Comparison of ENCODE assay signal across 9 mouse cellular contexts in genomic region chr7:122065656-122066055, GRCm38 (mm10). TPM values are rescaled to one million over a fixed set of nuclear protein-coding genes. Genes with fewer than 3 reads are reported as not detected.
DNase-seq lines count a peak whose midpoint lies in the region; ATAC-seq and TF ChIP-seq lines count a peak whose summit lies in the region.
"Had no signal": no experiment of that assay in that cellular context is flagged by ENCODE, and none has a peak within 500 bp of the region (broad histone marks: within the 10 kb centered on the region; RNA-seq: fewer than 3 reads in every experiment).

No protein-coding gene starts in this region.

- no peaks in the 10 kb centered on the region for H3K9me3 ChIP-seq in hindbrain, embryonic 10.5 days
- no peaks in the 10 kb centered on the region for H3K9me3 ChIP-seq in hindbrain, embryonic 11.5 days (ENCODE audit: control insufficient read depth, low read length)
- H3K9me3 ChIP-seq in MEL (replicated peaks; ENCODE audit: insufficient read depth, low read length): no peaks in the 10 kb centered on the region
- H3K9me3 ChIP-seq in hindbrain, embryonic 12.5 days (replicated peaks): no peaks in the 10 kb centered on the region

- H3K79me2 ChIP-seq in MEL (ENCODE audit: control insufficient read depth, insufficient read depth, low read length, poor library complexity) (peaks cover 30% of the 10 kb centered on the region), macrophage (ENCODE audit: inconsistent target) (peaks cover 30% of the 10 kb centered on the region)

- peaks cover 46% of the 10 kb centered on the region for H3K36me3 ChIP-seq in hindbrain, embryonic 10.5 days
- 0 out of 2 replicates have a peak, but pooled peaks cover 3% of the 10 kb centered on the region for H3K36me3 ChIP-seq in hindbrain, embryonic 11.5 days (ENCODE audit: control insufficient read depth, insufficient read depth, low read length)
- H3K36me3 ChIP-seq in MEL (ENCODE audit: control insufficient read depth in 1 of 2, insufficient read depth in 2 of 2, low read length in 2 of 2) (peaks cover 6 to 22% of the 10 kb centered on the region in 2 experiments), macrophage (ENCODE audit: inconsistent target) (no peaks in the 10 kb centered on the region)
- peaks cover 12% of the 10 kb centered on the region for H3K36me3 ChIP-seq in hindbrain, embryonic 12.5 days

- H3K4me2 ChIP-seq in hindbrain, embryonic 11.5 days (replicated peaks; ENCODE audit: low read depth, low read length): no peak overlapping the region
- peak overlapping the region; percentile 61 for H3K4me2 ChIP-seq in hindbrain, embryonic 12.5 days (replicated peaks)

- H3K9ac ChIP-seq in hindbrain, embryonic 11.5 days (ENCODE audit: low read depth, low read length): no peak overlapping the region
- peak overlapping the region; percentile 93 for H3K9ac ChIP-seq in MEL (ENCODE audit: control insufficient read depth, low read depth, low read length, poor library complexity, severe bottlenecking)
- H3K9ac ChIP-seq in hindbrain, embryonic 12.5 days: no peak overlapping the region

- DNase-seq in hindbrain, embryonic 10.5 days (ENCODE audit: low spot score): no peak
- DNase-seq in hindbrain, embryonic 11.5 days (ENCODE audit: low spot score): no peak
- no peak for DNase-seq in MEL (ENCODE audit: low read depth, low spot score)
- DNase-seq in right cerebral cortex, postnatal 14 days: no peak
- no peak for DNase-seq in cerebellum, postnatal 14 days
- no peak for DNase-seq in gastrocnemius, adult 8-10 months (ENCODE audit: low spot score in 2 of 2)
- DNase-seq: kidney, adult 9 months had no signal

- 92% methylated on average over 1 of the region's 1 CpGs for WGBS in hindbrain, embryonic 10.5 days
- 79% methylated on average over 1 of the region's 1 CpGs for WGBS in hindbrain, embryonic 11.5 days
- WGBS in hindbrain, embryonic 12.5 days: 74% methylated on average over 1 of the region's 1 CpGs
- 58% methylated on average over 1 of the region's 1 CpGs for WGBS in macrophage (ENCODE audit: missing documents)

- H3K27me3 ChIP-seq in hindbrain, embryonic 10.5 days (ENCODE audit: insufficient read depth, poor library complexity, severe bottlenecking): no peaks in the 10 kb centered on the region
- H3K27me3 ChIP-seq in hindbrain, embryonic 11.5 days (ENCODE audit: control insufficient read depth, insufficient read depth, low read length): no peaks in the 10 kb centered on the region
- no peaks in the 10 kb centered on the region for H3K27me3 ChIP-seq in MEL (ENCODE audit: control insufficient read depth in 1 of 2, insufficient read depth in 2 of 2, low read length in 2 of 2)
- no peaks in the 10 kb centered on the region for H3K27me3 ChIP-seq in hindbrain, embryonic 12.5 days

- no peak for TF ChIP-seq EP300 in MEL (IDR thresholded peaks at IDR 0.05; ENCODE audit: low read depth in 1 of 2, low read length in 2 of 2)

- no peak for TF ChIP-seq RAD21 in MEL (IDR thresholded peaks at IDR 0.05; ENCODE audit: low read depth, low read length)

- H3K27ac ChIP-seq in hindbrain, embryonic 10.5 days: no peak overlapping the region
- H3K27ac ChIP-seq in hindbrain, embryonic 11.5 days (ENCODE audit: low read depth, low read length): no peak overlapping the region
- peak overlapping the region; percentile 59 for H3K27ac ChIP-seq in MEL (ENCODE audit: control insufficient read depth, low read depth, low read length)
- H3K27ac ChIP-seq in hindbrain, embryonic 12.5 days: no peak overlapping the region
- H3K27ac ChIP-seq in macrophage: no peak overlapping the region

- no peak for TF ChIP-seq POLR2A in MEL (IDR thresholded peaks at IDR 0.05; ENCODE audit: control insufficient read depth in 1 of 2, insufficient read depth in 1 of 2, low read depth in 1 of 2, low read length in 2 of 2, poor library complexity in 1 of 2)

- TF ChIP-seq CTCF in MEL (IDR thresholded peaks at IDR 0.05 in 2 of 3, conservative IDR thresholded peaks at IDR 0.05 in 1 of 3; ENCODE audit: control insufficient read depth in 1 of 3, insufficient read depth in 1 of 3, low read depth in 2 of 3, low read length in 3 of 3, poor library complexity in 1 of 3, severe bottlenecking in 1 of 3): no peak

- H3K4me3 ChIP-seq in hindbrain, embryonic 10.5 days: peak overlapping the region; percentile 100
- H3K4me3 ChIP-seq in hindbrain, embryonic 11.5 days (ENCODE audit: low read depth, low read length): no peak overlapping the region
- H3K4me3 ChIP-seq in MEL (ENCODE audit: control insufficient read depth in 1 of 2, insufficient read depth in 1 of 2, low read depth in 2 of 2, low read length in 2 of 2) (peak overlapping the region; percentile 2 to 85; a peak in 3 of 4 replicates), macrophage (ENCODE audit: inconsistent target) (peak overlapping the region; percentile 60; the same call in 1 of the 2 replicates)
- H3K4me3 ChIP-seq in hindbrain, embryonic 12.5 days: 0 out of 2 replicates have a peak overlapping the region, but pooled peaks have one; percentile 99

- no peak for ATAC-seq in hindbrain, embryonic 11.5 days (ENCODE audit: low FRiP score)
- no peak for ATAC-seq in hindbrain, embryonic 12.5 days (ENCODE audit: low FRiP score)

- peaks cover 35% of the 10 kb centered on the region for H3K4me1 ChIP-seq in hindbrain, embryonic 10.5 days (replicated peaks)
- H3K4me1 ChIP-seq in hindbrain, embryonic 11.5 days (replicated peaks; ENCODE audit: control insufficient read depth, insufficient read depth, low read length): no peaks in the 10 kb centered on the region
- peaks cover 5 to 6% of the 10 kb centered on the region in 2 experiments for H3K4me1 ChIP-seq in MEL (ENCODE audit: control insufficient read depth in 1 of 2, insufficient read depth in 2 of 2, low read length in 2 of 2)
- H3K4me1 ChIP-seq in hindbrain, embryonic 12.5 days: peaks cover 32% of the 10 kb centered on the region

RNA-seq across cellular contexts. Expression of gene Ubfd1, which starts 1.3 kb away (rescaled TPM):
- 64.3 and 70.0 TPM in 2 replicates for polyA plus RNA-seq in hindbrain, embryonic 10.5 days (2016; fragmentation: Nextera tagmentation; extraction: Ambion mirVana)
- polyA plus RNA-seq in hindbrain, embryonic 11.5 days (2014; fragmentation: Nextera tagmentation; extraction: Ambion mirVana): 94.1 and 94.5 TPM in 2 replicates
- 29.2 and 31.2 TPM in 2 replicates for total RNA-seq in MEL (2012; rRNA removed)
- 10 to 100 TPM in 1 of 2 experiments, not detected in 1; 33.8 TPM for polyA plus RNA-seq in MEL (2012; ENCODE audit: insufficient read depth in 1 of 2, insufficient read length in 2 of 2, low read depth in 1 of 2, low replicate concordance in 2 of 2, missing spikeins in 1 of 2)
- polyA plus RNA-seq in hindbrain, embryonic 12.5 days (2016; fragmentation: Nextera tagmentation; extraction: Ambion mirVana): 97.3 and 105 TPM in 2 replicates
- total RNA-seq in macrophage (2018; cell fraction: chromatin; rRNA removed): 10 to 100 TPM in 23 of 26 experiments, 1 to 10 TPM in 3; 7.2 to 94.8 (median 32.1) TPM
- total RNA-seq in macrophage (2018; cell fraction: cytosol; rRNA removed): 10 to 100 TPM; 14.5 to 37.8 (median 27.5) TPM
- 10 to 100 TPM; 12.1 to 79.2 (median 27.6) TPM for total RNA-seq in macrophage (2018; cell fraction: nucleus; rRNA removed)
- polyA plus RNA-seq in macrophage (2018): 22.6 to 24.5 TPM (median 23.1 TPM) in 3 replicates
- 10 to 100 TPM; 18.3 to 22.9 (median 21.0) TPM for total RNA-seq in gastrocnemius, adult 8-10 months (2022)

RNA-seq across cellular contexts. Expression of gene Ears2, which starts 1.4 kb away (rescaled TPM):
- polyA plus RNA-seq in hindbrain, embryonic 10.5 days (2016; fragmentation: Nextera tagmentation; extraction: Ambion mirVana): 16.4 and 18.3 TPM in 2 replicates
- 14.5 TPM in 2 replicates for polyA plus RNA-seq in hindbrain, embryonic 11.5 days (2014; fragmentation: Nextera tagmentation; extraction: Ambion mirVana)
- 8.8 and 9.9 TPM in 2 replicates for total RNA-seq in MEL (2012; rRNA removed)
- polyA plus RNA-seq in MEL (2012; ENCODE audit: insufficient read depth in 1 of 2, insufficient read length in 2 of 2, low read depth in 1 of 2, low replicate concordance in 2 of 2, missing spikeins in 1 of 2) (10 to 100 TPM in 1 of 2 experiments, not detected in 1; 12.8 TPM), macrophage (2018) (1.7 to 6.3 TPM (median 2.3 TPM) in 3 replicates)
- 12.7 and 13.5 TPM in 2 replicates for polyA plus RNA-seq in hindbrain, embryonic 12.5 days (2016; fragmentation: Nextera tagmentation; extraction: Ambion mirVana)
- 10 to 100 TPM in 1 of 26 experiments, 1 to 10 TPM in 23, under 1 TPM in 2; 0.74 to 12.3 (median 5.6) TPM for total RNA-seq in macrophage (2018; cell fraction: chromatin; rRNA removed)
- 1 to 10 TPM in 25 of 26 experiments, under 1 TPM in 1; 0.81 to 4.1 (median 2.7) TPM for total RNA-seq in macrophage (2018; cell fraction: cytosol; rRNA removed)
- 10 to 100 TPM in 1 of 26 experiments, 1 to 10 TPM in 23, under 1 TPM in 2; 0.82 to 11.9 (median 4.6) TPM for total RNA-seq in macrophage (2018; cell fraction: nucleus; rRNA removed)
- total RNA-seq in gastrocnemius, adult 8-10 months (2022): 1 to 10 TPM; 6.4 to 9.3 (median 8.0) TPM

RNA-seq across cellular contexts. Expression of gene Ndufab1, which starts 36.0 kb away (rescaled TPM):
- polyA plus RNA-seq in hindbrain, embryonic 10.5 days (2016; fragmentation: Nextera tagmentation; extraction: Ambion mirVana): 765 and 766 TPM in 2 replicates
- 649 and 690 TPM in 2 replicates for polyA plus RNA-seq in hindbrain, embryonic 11.5 days (2014; fragmentation: Nextera tagmentation; extraction: Ambion mirVana)
- 161 and 172 TPM in 2 replicates for total RNA-seq in MEL (2012; rRNA removed)
- polyA plus RNA-seq in MEL (2012; ENCODE audit: insufficient read depth in 1 of 2, insufficient read length in 2 of 2, low read depth in 1 of 2, low replicate concordance in 2 of 2, missing spikeins in 1 of 2) (100 to 1,000 TPM; 119 to 452 TPM), macrophage (2018) (63.3 to 114 TPM (median 85.0 TPM) in 3 replicates)
- polyA plus RNA-seq in hindbrain, embryonic 12.5 days (2016; fragmentation: Nextera tagmentation; extraction: Ambion mirVana): 511 and 556 TPM in 2 replicates
- total RNA-seq in macrophage (2018; cell fraction: chromatin; rRNA removed): 100 to 1,000 TPM in 7 of 26 experiments, 10 to 100 TPM in 19; 24.7 to 173 (median 70.1) TPM
- total RNA-seq in macrophage (2018; cell fraction: cytosol; rRNA removed): 100 to 1,000 TPM in 5 of 26 experiments, 10 to 100 TPM in 21; 66.6 to 149 (median 89.2) TPM
- total RNA-seq in macrophage (2018; cell fraction: nucleus; rRNA removed): 100 to 1,000 TPM in 1 of 26 experiments, 10 to 100 TPM in 25; 20.9 to 109 (median 50.9) TPM
- 100 to 1,000 TPM; 535 to 610 (median 563) TPM for total RNA-seq in gastrocnemius, adult 8-10 months (2022)

RNA-seq across cellular contexts. Expression of gene Gga2, which starts 44.6 kb away (rescaled TPM):
- polyA plus RNA-seq in hindbrain, embryonic 10.5 days (2016; fragmentation: Nextera tagmentation; extraction: Ambion mirVana): 79.8 and 98.4 TPM in 2 replicates
- 38.8 and 56.0 TPM in 2 replicates for polyA plus RNA-seq in hindbrain, embryonic 11.5 days (2014; fragmentation: Nextera tagmentation; extraction: Ambion mirVana)
- 30.1 and 35.2 TPM in 2 replicates for total RNA-seq in MEL (2012; rRNA removed)
- polyA plus RNA-seq in MEL (2012; ENCODE audit: insufficient read depth in 1 of 2, insufficient read length in 2 of 2, low read depth in 1 of 2, low replicate concordance in 2 of 2, missing spikeins in 1 of 2) (10 to 100 TPM; 29.5 to 95.3 TPM), macrophage (2018) (23.4 to 40.7 TPM (median 33.5 TPM) in 3 replicates)
- 81.6 and 87.7 TPM in 2 replicates for polyA plus RNA-seq in hindbrain, embryonic 12.5 days (2016; fragmentation: Nextera tagmentation; extraction: Ambion mirVana)
- 100 to 1,000 TPM in 1 of 26 experiments, 10 to 100 TPM in 25; 15.3 to 101 (median 33.9) TPM for total RNA-seq in macrophage (2018; cell fraction: chromatin; rRNA removed)
- 10 to 100 TPM; 24.5 to 54.4 (median 34.4) TPM for total RNA-seq in macrophage (2018; cell fraction: cytosol; rRNA removed)
- 10 to 100 TPM; 18.7 to 72.0 (median 32.4) TPM for total RNA-seq in macrophage (2018; cell fraction: nucleus; rRNA removed)
- total RNA-seq in gastrocnemius, adult 8-10 months (2022): 10 to 100 TPM; 13.3 to 17.0 (median 15.2) TPM
